Mouse (Mus musculus): Measurements from ENCODE around the gene Pcnx4. TPM values are rescaled to one million over a fixed set of nuclear protein-coding genes. Genes with fewer than 3 reads are reported as not detected.
A peak's percentile ranks its signal among the peaks of the same experiment; 100 is the strongest.

Pcnx4 gene
- polyA plus RNA-seq (2015; fragmentation: Nextera tagmentation; extraction: Ambion mirVana), result 2.9 and 3.0 TPM in 2 replicates

DNA sequence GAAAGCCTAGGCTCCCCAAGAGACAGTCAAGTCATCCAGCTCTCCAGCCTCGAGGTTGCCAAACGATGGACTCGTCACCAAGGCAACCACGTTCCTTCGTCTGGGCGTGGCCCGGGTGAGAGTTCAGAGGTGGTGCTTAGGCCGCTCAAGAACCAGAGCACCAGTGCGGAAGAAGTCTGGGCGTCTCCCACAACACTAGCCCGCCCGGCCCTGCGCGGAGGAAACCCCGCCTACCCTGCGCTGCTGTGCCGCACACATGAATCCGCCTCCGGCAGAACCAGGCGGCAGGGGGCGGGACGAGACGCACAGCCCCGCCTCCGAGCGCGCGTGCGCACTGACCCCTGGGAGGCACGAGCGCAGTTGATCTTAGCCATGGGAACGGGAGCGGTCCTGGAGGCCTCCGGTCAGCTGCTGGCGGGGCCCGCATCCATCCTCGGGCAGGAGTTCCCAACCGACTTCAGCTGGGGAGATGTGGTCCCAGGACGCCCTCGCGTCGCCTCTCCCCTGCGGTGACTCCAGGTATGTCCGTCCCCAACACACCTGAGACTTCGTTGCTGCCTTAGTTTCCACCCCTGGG is at the start of gene Pcnx4:
Gene Pcnx4 (plus strand): TSS at position 363 of the 577 bp plus-strand sequence.
- Histone ChIP-seq H3K27ac (0 out of 2 replicates have a peak within 1 kb of the TSS, but pooled peaks have one; percentile 50), H3K36me3 (no peaks in the 10 kb centered on the region), H3K9me3 (replicated peaks) (no peaks in the 10 kb centered on the region), H3K9ac (peak within 1 kb of the TSS; percentile 76), H3K4me1 (replicated peaks) (peaks cover 17% of the 10 kb centered on the region), H3K4me3 (replicated peaks) (peak within 1 kb of the TSS; percentile 69), H3K4me2 (peak within 1 kb of the TSS; percentile 79), H3K27me3 (no peaks in the 10 kb centered on the region)
- DNase-seq (peak; percentile 99), ATAC-seq (ENCODE audit: low read depth) (peak; percentile 100)
- under 1% methylated on average over 45 of the region's 45 CpGs for WGBS (ENCODE audit: insufficient replicate concordance)

DNA sequence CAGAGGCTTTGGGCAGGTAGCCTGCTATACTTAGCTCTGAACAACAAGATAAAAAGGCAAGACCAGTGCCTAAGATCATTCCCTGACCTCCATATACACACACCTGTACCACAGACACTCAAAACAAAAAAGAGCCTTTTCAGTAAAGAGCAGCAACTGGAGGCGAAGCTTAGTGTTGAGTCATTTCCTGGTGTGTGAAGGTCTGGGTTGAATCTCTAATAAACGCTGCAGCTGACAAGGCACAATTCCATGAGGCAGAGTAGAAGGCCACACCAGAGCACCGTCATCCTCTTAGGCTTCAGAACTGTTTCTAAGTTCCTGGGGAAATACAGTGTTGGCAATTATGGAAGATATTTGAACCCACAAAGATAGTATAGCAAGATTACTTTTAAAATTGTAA is 48.7 kb upstream of the Pcnx4 start:
- H3K4me1 ChIP-seq (replicated peaks), result no peaks in the 10 kb centered on the region
- no peaks in the 10 kb centered on the region for H3K9me3 ChIP-seq (replicated peaks)
- H3K9ac ChIP-seq, result no peak overlapping the region
- WGBS (ENCODE audit: insufficient replicate concordance), result 24% methylated on average over 3 of the region's 3 CpGs
- H3K4me2 ChIP-seq, result no peak overlapping the region
- ATAC-seq (ENCODE audit: low read depth) (no peak), DNase-seq (no peak)
- H3K4me3 ChIP-seq (replicated peaks), result no peak overlapping the region
- H3K27ac ChIP-seq, result no peak overlapping the region
- no peaks in the 10 kb centered on the region for H3K27me3 ChIP-seq
- H3K36me3 ChIP-seq, result no peaks in the 10 kb centered on the region

DNA sequence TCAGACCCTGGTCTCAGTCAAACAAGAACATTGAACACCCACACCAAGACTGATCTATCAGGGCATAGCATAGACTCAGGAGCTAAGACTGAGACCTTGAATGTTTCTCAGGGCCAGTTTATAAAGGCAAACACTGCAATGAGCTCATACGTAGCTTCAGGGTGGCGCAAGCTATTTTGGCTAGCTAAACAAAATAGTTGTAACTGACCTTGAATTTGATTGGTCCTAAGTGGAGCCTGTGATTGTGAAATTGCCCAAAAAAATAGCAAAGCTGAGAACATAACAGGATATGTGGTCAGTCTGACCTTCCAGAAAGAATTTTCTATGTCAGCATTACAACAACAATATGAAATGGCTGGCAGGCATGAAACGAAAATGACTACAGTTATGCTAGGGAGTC is 46.2 kb upstream of the Pcnx4 start:
- no peak overlapping the region for H3K4me3 ChIP-seq (replicated peaks)
- 61% methylated on average over 3 of the region's 3 CpGs for WGBS (ENCODE audit: insufficient replicate concordance)
- no peak for DNase-seq
- H3K9me3 ChIP-seq (replicated peaks), result no peaks in the 10 kb centered on the region
- peak overlapping the region; percentile 48; the same call in 1 of the 2 replicates for H3K27ac ChIP-seq
- no peaks in the 10 kb centered on the region for H3K4me1 ChIP-seq (replicated peaks)
- H3K27me3 ChIP-seq, result no peaks in the 10 kb centered on the region
- no peaks in the 10 kb centered on the region for H3K36me3 ChIP-seq
- no peak overlapping the region for H3K4me2 ChIP-seq
- peak; percentile 51 for ATAC-seq (ENCODE audit: low read depth)
- H3K9ac ChIP-seq, result no peak overlapping the region

DNA sequence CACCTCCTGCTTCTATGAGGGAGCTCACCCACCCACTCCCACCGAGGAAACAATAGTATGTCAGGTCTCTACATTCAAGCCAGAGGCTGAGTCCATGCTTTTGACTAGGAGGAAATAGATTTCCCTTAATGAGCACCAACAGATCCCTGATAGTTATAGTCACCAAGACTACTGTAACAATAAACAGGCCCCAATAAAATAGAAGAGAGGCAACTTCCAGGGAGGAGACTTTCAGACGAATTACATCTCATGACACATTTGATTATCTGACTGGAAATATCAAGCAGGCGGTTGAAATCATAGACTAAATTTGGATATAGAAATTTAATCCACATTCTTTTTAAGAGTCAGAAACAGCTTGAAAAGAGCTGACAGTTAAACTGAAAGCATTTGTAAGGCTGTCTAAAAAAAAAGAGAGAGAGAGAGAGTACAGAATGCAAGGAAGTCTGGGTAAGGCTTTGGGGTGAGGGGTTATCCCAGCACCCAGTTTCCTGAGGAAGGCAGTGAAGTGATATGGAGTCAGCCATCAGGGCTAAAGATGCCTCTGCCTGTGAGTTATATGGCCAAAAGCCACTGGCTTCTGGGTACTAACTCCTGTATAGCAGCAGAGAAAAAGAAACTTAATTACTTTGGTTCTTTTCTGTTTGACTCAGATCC is 45.0 kb upstream of the Pcnx4 start:
- WGBS (ENCODE audit: insufficient replicate concordance), result 36% methylated on average over 3 of the region's 3 CpGs
- Histone ChIP-seq H3K27ac (peak overlapping the region; percentile 48; the same call in 1 of the 2 replicates), H3K4me3 (replicated peaks) (no peak overlapping the region), H3K36me3 (no peaks in the 10 kb centered on the region), H3K4me2 (no peak overlapping the region), H3K4me1 (replicated peaks) (no peaks in the 10 kb centered on the region), H3K9me3 (replicated peaks) (no peaks in the 10 kb centered on the region), H3K27me3 (no peaks in the 10 kb centered on the region), H3K9ac (no peak overlapping the region)
- DNase-seq (no peak), ATAC-seq (ENCODE audit: low read depth) (no peak)

DNA sequence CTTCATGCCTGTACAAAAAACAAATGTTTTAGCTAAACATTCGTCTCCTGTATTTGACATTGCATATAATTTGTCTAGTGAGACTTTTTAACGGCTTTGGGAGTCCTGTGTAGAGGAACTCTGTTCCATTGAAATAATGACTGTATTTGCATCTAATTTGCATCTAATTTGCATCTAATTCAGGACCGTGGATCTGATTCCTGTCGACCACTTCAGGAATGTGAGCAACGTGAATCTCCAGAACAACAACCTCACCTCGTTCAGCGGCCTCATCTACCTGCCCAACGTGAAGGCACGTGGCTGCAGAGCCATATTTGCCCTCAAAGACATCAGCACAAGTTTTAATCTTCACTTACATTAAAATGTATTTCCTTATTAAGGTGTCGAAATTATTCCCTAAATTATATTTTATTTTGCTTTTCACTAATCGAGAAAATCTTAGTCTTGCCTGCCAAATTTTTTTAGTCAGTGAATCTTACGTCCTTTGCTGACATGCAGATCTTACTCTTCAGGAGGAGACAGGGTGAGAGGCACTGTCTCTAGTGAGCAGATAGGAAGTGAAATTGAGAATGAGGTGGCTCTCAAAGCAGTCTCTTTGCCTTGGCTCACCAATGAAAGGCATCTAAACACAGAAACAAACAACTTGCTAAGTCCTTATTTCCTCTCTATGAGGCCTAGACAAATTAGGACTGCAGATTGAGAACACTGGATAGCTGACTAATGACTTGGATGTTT is 39.1 kb upstream of the Pcnx4 start:
- H3K4me1 ChIP-seq (replicated peaks), result no peaks in the 10 kb centered on the region
- H3K36me3 ChIP-seq, result no peaks in the 10 kb centered on the region
- H3K9me3 ChIP-seq (replicated peaks), result no peaks in the 10 kb centered on the region
- H3K27ac ChIP-seq, result no peak overlapping the region
- H3K9ac ChIP-seq, result no peak overlapping the region
- H3K27me3 ChIP-seq, result no peaks in the 10 kb centered on the region
- H3K4me3 ChIP-seq (replicated peaks), result no peak overlapping the region
- 61% methylated on average over 12 of the region's 12 CpGs for WGBS (ENCODE audit: insufficient replicate concordance)
- H3K4me2 ChIP-seq, result no peak overlapping the region
- DNase-seq (no peak), ATAC-seq (ENCODE audit: low read depth) (no peak)

DNA sequence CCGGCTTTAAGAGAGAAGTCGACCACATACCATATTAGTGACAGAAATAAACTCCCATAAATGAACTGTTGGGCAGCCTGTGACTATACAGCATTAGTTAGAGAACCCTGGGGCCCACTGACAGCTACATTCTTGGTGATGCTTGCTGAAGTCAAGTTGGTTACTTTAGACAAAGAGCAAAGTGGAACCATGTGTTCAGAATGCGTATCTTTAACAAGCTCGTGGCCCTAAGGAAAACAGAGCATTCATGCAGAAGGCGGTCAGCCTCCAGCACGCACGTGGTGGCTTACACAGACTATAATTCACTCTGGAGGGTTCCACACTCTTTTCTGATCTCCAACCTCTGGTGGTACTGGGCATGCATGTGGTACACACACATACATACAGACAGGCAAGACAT is 26.6 kb upstream of the Pcnx4 start:
- no peak for ATAC-seq (ENCODE audit: low read depth)
- 75% methylated on average over 7 of the region's 7 CpGs for WGBS (ENCODE audit: insufficient replicate concordance)

DNA sequence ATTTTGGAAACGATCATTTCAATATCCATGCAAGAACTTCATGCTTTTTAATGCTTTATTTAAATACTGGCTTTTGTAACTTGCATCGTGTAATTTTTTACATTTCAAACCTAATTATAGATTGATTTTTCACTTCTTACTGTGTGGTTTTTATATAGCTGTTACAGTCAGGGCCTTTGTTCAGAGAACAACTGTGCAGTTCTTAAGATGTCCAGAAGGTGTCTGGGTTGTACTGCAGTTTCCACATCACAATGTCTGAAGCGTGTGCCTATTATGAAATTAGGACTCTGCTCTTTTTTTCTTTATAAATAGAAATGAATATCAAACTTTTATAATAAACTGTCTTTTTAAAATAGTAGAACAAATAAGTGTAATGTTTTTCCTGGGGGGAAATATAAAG is 20.7 kb upstream of the Pcnx4 start:
- H3K4me1 ChIP-seq (replicated peaks), result peaks cover 8% of the 10 kb centered on the region; the same call in 1 of the 2 replicates
- no peak for DNase-seq
- no peak overlapping the region for H3K4me3 ChIP-seq (replicated peaks)
- no peaks in the 10 kb centered on the region for H3K27me3 ChIP-seq
- no peak overlapping the region for H3K4me2 ChIP-seq
- no peak overlapping the region for H3K9ac ChIP-seq
- H3K27ac ChIP-seq, result no peak overlapping the region
- H3K9me3 ChIP-seq (replicated peaks), result no peaks in the 10 kb centered on the region
- 54% methylated on average over 3 of the region's 3 CpGs for WGBS (ENCODE audit: insufficient replicate concordance)
- H3K36me3 ChIP-seq, result no peaks in the 10 kb centered on the region
- ATAC-seq (ENCODE audit: low read depth), result no peak

More for the DNA sequence above, 26.6 kb upstream of the Pcnx4 start:
- H3K4me3 ChIP-seq (replicated peaks), result no peak overlapping the region
- no peak overlapping the region for H3K4me2 ChIP-seq
- no peak overlapping the region for H3K9ac ChIP-seq
- DNase-seq, result no peak
- no peaks in the 10 kb centered on the region for H3K27me3 ChIP-seq
- no peaks in the 10 kb centered on the region for H3K9me3 ChIP-seq (replicated peaks)
- no peak overlapping the region for H3K27ac ChIP-seq
- no peaks in the 10 kb centered on the region for H3K4me1 ChIP-seq (replicated peaks)
- no peaks in the 10 kb centered on the region for H3K36me3 ChIP-seq

DNA sequence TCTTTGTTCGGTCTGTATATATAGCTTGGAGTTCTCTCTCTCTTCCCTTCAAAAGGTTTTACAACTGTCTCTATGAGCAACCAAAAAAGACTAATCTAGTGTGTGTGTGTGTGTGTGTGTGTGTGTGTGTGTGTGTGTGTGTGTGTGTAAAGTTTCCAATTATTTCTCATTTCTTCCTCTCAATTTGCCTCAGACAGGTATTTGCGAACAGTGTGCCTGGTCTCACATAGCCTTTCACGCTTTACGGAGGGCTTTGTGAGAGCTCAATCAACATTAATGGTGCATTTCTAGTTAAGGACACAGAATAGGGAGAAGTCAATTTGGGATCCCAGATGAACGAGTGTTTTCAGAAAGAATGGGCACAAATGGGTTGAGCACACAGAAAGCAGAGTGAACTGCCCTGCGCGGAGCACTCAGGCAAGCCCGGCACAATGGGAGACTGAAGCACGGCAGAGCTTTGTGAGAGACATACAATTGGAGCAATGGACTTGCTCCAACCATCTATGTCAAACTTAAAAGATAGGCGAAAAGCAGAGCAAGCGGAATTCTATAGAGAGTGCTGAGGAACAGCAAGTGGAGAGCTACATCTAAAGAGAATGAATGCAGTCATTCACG is 18.0 kb upstream of the Pcnx4 start:
- Histone ChIP-seq H3K4me2 (no peak overlapping the region), H3K9ac (no peak overlapping the region), H3K4me3 (replicated peaks) (no peak overlapping the region), H3K36me3 (no peaks in the 10 kb centered on the region), H3K27ac (no peak overlapping the region), H3K4me1 (replicated peaks) (peaks cover 8% of the 10 kb centered on the region; the same call in 1 of the 2 replicates), H3K9me3 (replicated peaks) (no peaks in the 10 kb centered on the region), H3K27me3 (no peaks in the 10 kb centered on the region)
- ATAC-seq (ENCODE audit: low read depth) (no peak), DNase-seq (no peak)
- WGBS (ENCODE audit: insufficient replicate concordance), result 79% methylated on average over 12 of the region's 12 CpGs

GRCm38 (mm10) chr12:72519352-72519751 is 16.8 kb upstream of the Pcnx4 start:
- Histone ChIP-seq H3K36me3 (no peaks in the 10 kb centered on the region), H3K9me3 (replicated peaks) (no peaks in the 10 kb centered on the region), H3K27me3 (no peaks in the 10 kb centered on the region), H3K4me3 (replicated peaks) (no peak overlapping the region), H3K9ac (no peak overlapping the region), H3K4me2 (no peak overlapping the region), H3K27ac (no peak overlapping the region), H3K4me1 (replicated peaks) (peaks cover 8% of the 10 kb centered on the region; the same call in 1 of the 2 replicates)
- DNase-seq (no peak), ATAC-seq (ENCODE audit: low read depth) (no peak)
- WGBS (ENCODE audit: insufficient replicate concordance), result 67% methylated on average over 9 of the region's 9 CpGs

GRCm38 (mm10) chr12:72519855-72520254 is 16.3 kb upstream of the Pcnx4 start:
- peaks cover 8% of the 10 kb centered on the region; the same call in 1 of the 2 replicates for H3K4me1 ChIP-seq (replicated peaks)
- no peak overlapping the region for H3K27ac ChIP-seq
- no peaks in the 10 kb centered on the region for H3K9me3 ChIP-seq (replicated peaks)
- DNase-seq, result no peak
- H3K9ac ChIP-seq, result no peak overlapping the region
- ATAC-seq (ENCODE audit: low read depth), result 0 out of 2 replicates have a peak, but pooled peaks have one; percentile 54
- H3K4me3 ChIP-seq (replicated peaks), result no peak overlapping the region
- H3K27me3 ChIP-seq, result no peaks in the 10 kb centered on the region
- no peak overlapping the region for H3K4me2 ChIP-seq
- 35% methylated on average over 5 of the region's 5 CpGs for whole genome bisulfite sequencing (ENCODE audit: insufficient replicate concordance)
- no peaks in the 10 kb centered on the region for H3K36me3 ChIP-seq

DNA sequence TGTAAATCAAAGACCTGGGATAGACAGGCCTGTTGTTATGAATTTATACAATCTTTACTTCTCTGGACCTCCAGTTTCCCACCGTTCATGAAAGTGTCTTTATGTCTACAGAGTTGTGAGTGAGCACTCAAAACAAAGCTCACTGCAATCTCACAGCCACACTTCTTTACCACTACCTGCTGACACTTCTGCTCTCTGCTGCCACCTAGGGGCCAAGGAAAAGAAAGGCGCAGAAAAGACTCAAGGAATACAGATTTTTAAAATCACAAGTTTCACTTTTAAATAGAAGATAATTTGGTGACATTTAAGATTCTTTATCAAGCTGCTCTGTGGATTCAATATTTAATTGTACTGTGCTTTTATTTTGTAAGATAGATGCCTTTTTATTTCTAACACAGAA is 15.5 kb upstream of the Pcnx4 start:
- Histone ChIP-seq H3K9me3 (replicated peaks) (no peaks in the 10 kb centered on the region), H3K27ac (no peak overlapping the region), H3K9ac (no peak overlapping the region), H3K36me3 (no peaks in the 10 kb centered on the region), H3K27me3 (no peaks in the 10 kb centered on the region), H3K4me1 (replicated peaks) (peaks cover 11% of the 10 kb centered on the region), H3K4me3 (replicated peaks) (no peak overlapping the region), H3K4me2 (no peak overlapping the region)
- DNase-seq, result peak; percentile 53
- 0% methylated on average over 2 of the region's 2 CpGs for WGBS (ENCODE audit: insufficient replicate concordance)
- no peak for ATAC-seq (ENCODE audit: low read depth)
